Mouse (Mus musculus) E14TG2a.4 (cell line): ENCODE measurements at regions not wholly inside any gene's neighbourhood (a gene's known extent, or its start where the extent isn't known, plus 50 kb on each side); places are given as distances from the start of the nearest gene placed in this dataset.

ENCODE experiments used
- CTCF ChIP-seq: conservative IDR thresholded peaks from 2 replicates; pipeline ENCODE4 v1.5.1; 2014; ENCODE audit warnings: low read length
- NANOG ChIP-seq: IDR thresholded peaks from 2 replicates; pipeline ENCODE4 v1.6.1; 2014; ENCODE audit warnings: borderline replicate concordance, low read length, mixed read lengths
- POU5F1 ChIP-seq: IDR thresholded peaks from 2 replicates; pipeline ENCODE4 v1.6.1; 2014; ENCODE audit warnings: low read length, borderline replicate concordance

GRCm38 (mm10) chr4:124147276-124147675 is 229.5 kb upstream of the 4930535I16Rik start:
- TF ChIP-seq CTCF (no peak), NANOG (no peak), POU5F1 (no peak)
